ENCODE assay signal across 9 mouse cellular contexts in the genomic region with DNA sequence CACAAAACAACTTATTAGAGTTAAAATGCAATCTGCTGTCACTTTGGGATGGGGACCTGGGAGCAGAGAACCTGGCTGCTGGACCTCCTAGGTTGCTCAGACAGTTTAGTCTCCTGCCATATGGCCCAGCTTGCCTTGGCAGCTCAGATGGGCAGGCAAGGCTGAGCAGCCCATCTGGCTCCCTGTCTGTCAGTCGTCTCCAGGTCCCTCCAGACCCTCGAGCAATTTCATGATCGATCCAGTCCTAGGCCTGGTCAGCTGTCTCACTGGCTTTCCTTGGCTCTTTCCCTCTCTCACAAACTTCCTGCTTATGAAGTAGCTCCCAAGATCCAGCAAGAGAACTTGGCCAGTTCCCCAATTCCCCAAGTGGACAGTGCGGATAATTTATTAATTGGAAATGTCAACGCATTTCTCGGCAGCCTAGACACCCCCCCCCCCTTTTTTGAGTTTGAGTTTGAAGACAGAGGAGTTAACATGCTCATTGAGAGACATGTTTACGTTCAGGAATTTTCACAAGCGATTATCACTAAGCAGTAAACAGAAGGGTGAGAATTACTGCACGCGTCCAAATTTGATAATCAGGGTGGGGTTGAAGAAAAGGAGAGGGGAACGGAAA. TPM values are rescaled to one million over a fixed set of nuclear protein-coding genes. Genes with fewer than 3 reads are reported as not detected.
DNase-seq lines count a peak whose midpoint lies in the region; ATAC-seq and TF ChIP-seq lines count a peak whose summit lies in the region.
"Had no signal": no experiment of that assay in that cellular context is flagged by ENCODE, and none has a peak within 500 bp of the region (broad histone marks: within the 10 kb centered on the region; RNA-seq: fewer than 3 reads in every experiment).

No protein-coding gene starts in this region.

- peak overlapping the region; percentile 68 for H3K9ac ChIP-seq in MEL (ENCODE audit: control insufficient read depth, low read depth, low read length, poor library complexity, severe bottlenecking)
- 0 out of 2 replicates have a peak overlapping the region, but pooled peaks have one; percentile 18 for H3K9ac ChIP-seq in liver, embryonic 14.5 days (replicated peaks)
- H3K9ac ChIP-seq in stomach, embryonic 15.5 days: no peak overlapping the region

- 0 out of 2 replicates have a peak, but pooled peaks have one; percentile 55 for ATAC-seq in liver, embryonic 14.5 days (ENCODE audit: insufficient read depth)
- no peak for ATAC-seq in stomach, embryonic 15.5 days (ENCODE audit: insufficient read depth, low FRiP score, low read depth)

- no peak for TF ChIP-seq CTCF in MEL (IDR thresholded peaks at IDR 0.05 in 2 of 3, conservative IDR thresholded peaks at IDR 0.05 in 1 of 3; ENCODE audit: control insufficient read depth in 1 of 3, insufficient read depth in 1 of 3, low read depth in 2 of 3, low read length in 3 of 3, poor library complexity in 1 of 3, severe bottlenecking in 1 of 3)
- TF ChIP-seq CTCF in embryonic fibroblast, embryonic 13.5 days (IDR thresholded peaks at IDR 0.05; ENCODE audit: borderline replicate concordance, insufficient read depth, low read length): no peak
- TF ChIP-seq CTCF in liver, embryonic 14.5 days (IDR thresholded peaks at IDR 0.05; ENCODE audit: low read depth): no peak

- H3K4me1 ChIP-seq in heart, embryonic 10.5 days: peaks cover 22% of the 10 kb centered on the region
- peaks cover 0 to 4% of the 10 kb centered on the region in 2 experiments; a peak in 1 of 4 replicates for H3K4me1 ChIP-seq in MEL (ENCODE audit: control insufficient read depth in 1 of 2, insufficient read depth in 2 of 2, low read length in 2 of 2)
- H3K4me1 ChIP-seq in embryonic fibroblast, embryonic 13.5 days (ENCODE audit: control insufficient read depth, insufficient read depth, low read length): peaks cover 8% of the 10 kb centered on the region
- 0 out of 4 replicates have a peak, but pooled peaks cover 0 to 2% of the 10 kb centered on the region in 2 experiments for H3K4me1 ChIP-seq in liver, embryonic 14.5 days (replicated peaks; ENCODE audit: control insufficient read depth in 2 of 2, insufficient read depth in 2 of 2, low read length in 1 of 2)
- H3K4me1 ChIP-seq in stomach, embryonic 15.5 days: peaks cover 14% of the 10 kb centered on the region; the same call in 1 of the 2 replicates

- TF ChIP-seq EP300 in MEL (IDR thresholded peaks at IDR 0.05; ENCODE audit: low read depth in 1 of 2, low read length in 2 of 2): no peak
- no peak for TF ChIP-seq EP300 in liver, embryonic 14.5 days (IDR thresholded peaks at IDR 0.05; ENCODE audit: low read depth)

- no peak overlapping the region for H3K27ac ChIP-seq in heart, embryonic 10.5 days
- 0 out of 2 replicates have a peak overlapping the region, but pooled peaks have one; percentile 9 for H3K27ac ChIP-seq in MEL (ENCODE audit: control insufficient read depth, low read depth, low read length)
- no peak overlapping the region for H3K27ac ChIP-seq in embryonic fibroblast, embryonic 13.5 days (ENCODE audit: insufficient read depth, low read length)
- H3K27ac ChIP-seq in liver, embryonic 14.5 days: no peak overlapping the region
- H3K27ac ChIP-seq in stomach, embryonic 15.5 days: no peak overlapping the region

- TF ChIP-seq RAD21 in MEL (IDR thresholded peaks at IDR 0.05; ENCODE audit: low read depth, low read length): no peak

- intact Hi-C loops in heart, postnatal 10 days (cut with DNase I): loop anchor here (2.0 kb wide), 1 partner anchor 48 kb away; a partner anchor contains a TSS

- no peaks in the 10 kb centered on the region for H3K36me3 ChIP-seq in heart, embryonic 10.5 days
- H3K36me3 ChIP-seq in MEL (ENCODE audit: control insufficient read depth in 1 of 2, insufficient read depth in 2 of 2, low read length in 2 of 2): no peaks in the 10 kb centered on the region; a peak in 1 of 4 replicates
- H3K36me3 ChIP-seq in liver, embryonic 14.5 days (replicated peaks; ENCODE audit: control insufficient read depth, insufficient read depth, low read depth): no peaks in the 10 kb centered on the region
- no peaks in the 10 kb centered on the region for H3K36me3 ChIP-seq in stomach, embryonic 15.5 days

- peak overlapping the region; percentile 86 for H3K4me2 ChIP-seq in liver, embryonic 14.5 days (ENCODE audit: low read depth)
- H3K4me2 ChIP-seq in stomach, embryonic 15.5 days: peak overlapping the region; percentile 99

- 3% methylated on average over 11 of the region's 11 CpGs for WGBS in heart, embryonic 10.5 days
- 1% methylated on average over 11 of the region's 11 CpGs for WGBS in liver, embryonic 14.5 days (ENCODE audit: insufficient replicate concordance)
- WGBS in stomach, embryonic 15.5 days: 4% methylated on average over 11 of the region's 11 CpGs

- H3K79me2 ChIP-seq in MEL (ENCODE audit: control insufficient read depth, insufficient read depth, low read length, poor library complexity): no peaks in the 10 kb centered on the region

- DNase-seq in heart, embryonic 10.5 days (ENCODE audit: low spot score): peak; percentile 69
- no peak for DNase-seq in heart, postnatal 10 days
- DNase-seq in MEL (ENCODE audit: low read depth, low spot score): no peak
- no peak for DNase-seq in liver, embryonic 14.5 days (ENCODE audit: low read depth in 3 of 3, low spot score in 3 of 3)
- no peak for DNase-seq in ovary, postnatal 10 days (ENCODE audit: low spot score)
- DNase-seq in thymus, postnatal 25 days: no peak

- H3K27me3 ChIP-seq in heart, embryonic 10.5 days (ENCODE audit: insufficient read depth, poor library complexity, severe bottlenecking): peaks cover 46% of the 10 kb centered on the region
- no peaks in the 10 kb centered on the region; a peak in 1 of 4 replicates for H3K27me3 ChIP-seq in MEL (ENCODE audit: control insufficient read depth in 1 of 2, insufficient read depth in 2 of 2, low read length in 2 of 2)
- peaks cover 62% of the 10 kb centered on the region for H3K27me3 ChIP-seq in liver, embryonic 14.5 days (ENCODE audit: control insufficient read depth, insufficient read depth, low read length)
- H3K27me3 ChIP-seq in stomach, embryonic 15.5 days (replicated peaks): peaks cover 31% of the 10 kb centered on the region

- H3K9me3 ChIP-seq in heart, embryonic 10.5 days: no peaks in the 10 kb centered on the region
- no peaks in the 10 kb centered on the region for H3K9me3 ChIP-seq in MEL (replicated peaks; ENCODE audit: insufficient read depth, low read length)
- H3K9me3 ChIP-seq in liver, embryonic 14.5 days (ENCODE audit: control insufficient read depth, low read length): no peaks in the 10 kb centered on the region
- H3K9me3 ChIP-seq in stomach, embryonic 15.5 days: no peaks in the 10 kb centered on the region

- TF ChIP-seq POLR2A in MEL (IDR thresholded peaks at IDR 0.05; ENCODE audit: control insufficient read depth in 1 of 2, insufficient read depth in 1 of 2, low read depth in 1 of 2, low read length in 2 of 2, poor library complexity in 1 of 2): 0 out of 4 replicates have a peak, but pooled peaks of 1 of the 2 experiments have one; percentile 3
- no peak for TF ChIP-seq POLR2A in embryonic fibroblast, embryonic 13.5 days (IDR thresholded peaks at IDR 0.05; ENCODE audit: low read depth, low read length)

- H3K4me3 ChIP-seq in heart, embryonic 10.5 days: peak overlapping the region; percentile 74
- H3K4me3 ChIP-seq in MEL (ENCODE audit: control insufficient read depth in 1 of 2, insufficient read depth in 1 of 2, low read depth in 2 of 2, low read length in 2 of 2): peak overlapping the region; percentile 68 to 81
- peak overlapping the region; percentile 49 for H3K4me3 ChIP-seq in embryonic fibroblast, embryonic 13.5 days (ENCODE audit: insufficient read depth, low read length)
- peak overlapping the region; percentile 53 to 57 for H3K4me3 ChIP-seq in liver, embryonic 14.5 days (ENCODE audit: insufficient read depth in 1 of 2, low read depth in 2 of 2, low read length in 2 of 2)
- H3K4me3 ChIP-seq in stomach, embryonic 15.5 days (replicated peaks): peak overlapping the region; percentile 57

RNA-seq across cellular contexts. Expression of a gene that starts 0.5 kb away (rescaled TPM):
- polyA plus RNA-seq in heart, embryonic 10.5 days (2016; fragmentation: Nextera tagmentation; extraction: Ambion mirVana): not detected in 2 replicates
- under 1 TPM in 1 of 2 experiments, not detected in 1; 0.17 TPM for total RNA-seq in heart, postnatal 10 days (2021)
- total RNA-seq in MEL (2012; rRNA removed): not detected in 2 replicates
- polyA plus RNA-seq in MEL (2012; ENCODE audit: insufficient read depth in 1 of 2, insufficient read length in 2 of 2, low read depth in 1 of 2, low replicate concordance in 2 of 2, missing spikeins in 1 of 2): not detected
- polyA plus RNA-seq in embryonic fibroblast, embryonic 13.5 days (2011; ENCODE audit: insufficient read length, low read depth, missing spikeins): not detected in 2 replicates
- 0.02 TPM in 1 of 2 replicates, not detected in the other for polyA plus RNA-seq in liver, embryonic 14.5 days (2012; rRNA removed)
- not detected in 2 replicates for polyA plus RNA-seq in liver, embryonic 14.5 days (2014; fragmentation: Nextera tagmentation; extraction: Ambion mirVana)
- not detected in 2 replicates for polyA plus RNA-seq in stomach, embryonic 15.5 days (2015; fragmentation: Nextera tagmentation; extraction: Ambion mirVana)

RNA-seq across cellular contexts. Expression of a gene that starts 11.8 kb away (rescaled TPM):
- polyA plus RNA-seq in heart, embryonic 10.5 days (2016; fragmentation: Nextera tagmentation; extraction: Ambion mirVana): 124 and 134 TPM in 2 replicates
- 10 to 100 TPM; 49.0 to 59.0 TPM for total RNA-seq in heart, postnatal 10 days (2021)
- total RNA-seq in MEL (2012; rRNA removed): not detected in 2 replicates
- polyA plus RNA-seq in MEL (2012; ENCODE audit: insufficient read depth in 1 of 2, insufficient read length in 2 of 2, low read depth in 1 of 2, low replicate concordance in 2 of 2, missing spikeins in 1 of 2): not detected
- polyA plus RNA-seq in embryonic fibroblast, embryonic 13.5 days (2011; ENCODE audit: insufficient read length, low read depth, missing spikeins): 313 and 341 TPM in 2 replicates
- polyA plus RNA-seq in liver, embryonic 14.5 days (2012; rRNA removed): 2.2 and 3.1 TPM in 2 replicates
- polyA plus RNA-seq in liver, embryonic 14.5 days (2014; fragmentation: Nextera tagmentation; extraction: Ambion mirVana): 6.4 and 6.8 TPM in 2 replicates
- 137 and 143 TPM in 2 replicates for polyA plus RNA-seq in stomach, embryonic 15.5 days (2015; fragmentation: Nextera tagmentation; extraction: Ambion mirVana)

RNA-seq across cellular contexts. Expression of a gene that starts 40.7 kb away (rescaled TPM):
- 0.13 TPM in 1 of 2 replicates, not detected in the other for polyA plus RNA-seq in heart, embryonic 10.5 days (2016; fragmentation: Nextera tagmentation; extraction: Ambion mirVana)
- not detected for total RNA-seq in heart, postnatal 10 days (2021)
- total RNA-seq in MEL (2012; rRNA removed): not detected in 2 replicates
- not detected for polyA plus RNA-seq in MEL (2012; ENCODE audit: insufficient read depth in 1 of 2, insufficient read length in 2 of 2, low read depth in 1 of 2, low replicate concordance in 2 of 2, missing spikeins in 1 of 2)
- not detected in 2 replicates for polyA plus RNA-seq in embryonic fibroblast, embryonic 13.5 days (2011; ENCODE audit: insufficient read length, low read depth, missing spikeins)
- polyA plus RNA-seq in liver, embryonic 14.5 days (2012; rRNA removed): not detected in 2 replicates
- not detected in 2 replicates for polyA plus RNA-seq in liver, embryonic 14.5 days (2014; fragmentation: Nextera tagmentation; extraction: Ambion mirVana)
- polyA plus RNA-seq in stomach, embryonic 15.5 days (2015; fragmentation: Nextera tagmentation; extraction: Ambion mirVana): 0.21 and 0.35 TPM in 2 replicates
- polyA plus RNA-seq: large intestine, adult 2 months had no signal

RNA-seq across cellular contexts. Expression of a gene that starts 46.8 kb away (rescaled TPM):
- polyA plus RNA-seq in heart, embryonic 10.5 days (2016; fragmentation: Nextera tagmentation; extraction: Ambion mirVana): 0.10 TPM in 1 of 2 replicates, not detected in the other
- total RNA-seq in heart, postnatal 10 days (2021): under 1 TPM; 0.14 to 0.37 TPM
- 0.13 and 0.27 TPM in 2 replicates for total RNA-seq in MEL (2012; rRNA removed)
- polyA plus RNA-seq in MEL (2012; ENCODE audit: insufficient read depth in 1 of 2, insufficient read length in 2 of 2, low read depth in 1 of 2, low replicate concordance in 2 of 2, missing spikeins in 1 of 2): under 1 TPM in 1 of 2 experiments, not detected in 1; 0.50 TPM
- polyA plus RNA-seq in embryonic fibroblast, embryonic 13.5 days (2011; ENCODE audit: insufficient read length, low read depth, missing spikeins): 1.2 and 2.6 TPM in 2 replicates
- polyA plus RNA-seq in liver, embryonic 14.5 days (2012; rRNA removed): 0.06 and 0.13 TPM in 2 replicates
- polyA plus RNA-seq in liver, embryonic 14.5 days (2014; fragmentation: Nextera tagmentation; extraction: Ambion mirVana): not detected in 2 replicates
- 0.50 and 0.67 TPM in 2 replicates for polyA plus RNA-seq in stomach, embryonic 15.5 days (2015; fragmentation: Nextera tagmentation; extraction: Ambion mirVana)

Comparison
In these comparisons a context has a peak if more than half of its experiments do, and no peak if none do; other contexts are left out.
1. RNA of a gene that starts 11.8 kb away (polyA plus RNA-seq): 313 to 341 TPM in embryonic fibroblast, embryonic 13.5 days, 137 to 143 TPM in stomach, embryonic 15.5 days and 124 to 134 TPM in heart, embryonic 10.5 days; 2.2 to 6.8 TPM in liver, embryonic 14.5 days and not detected in MEL; every median in the first group is over 10 times any median in the second.
2. Peak in every context shown above with its lines, with median percentiles within 50 percentile points of each other: H3K4me3 ChIP-seq.